Mouse (Mus musculus): ENCODE data around the gene Olfr1254.
A peak's percentile ranks its signal among the peaks of the same experiment; 100 is the strongest.

The Olfr1254 gene

GRCm38 (mm10) chr2:89793519-89793918 lies at the start of gene Olfr1254:
Gene Olfr1254 (minus strand): TSS chr2:89793619.
- no peak for DNase-seq (ENCODE audit: low read depth, low spot score)

GRCm38 (mm10) chr2:89841455-89841854 lies 48.0 kb upstream of the Olfr1254 start, which contains the start of gene Olfr1256:
Gene Olfr1256 (minus strand): TSS chr2:89841555.
- DNase-seq (ENCODE audit: low read depth, low spot score), result no peak

- no peak for DNase-seq (ENCODE audit: low read depth, low spot score)
Measured at GRCm38 (mm10) chr2:89820216-89820615, 26.8 kb upstream of the Olfr1254 start.

- no peak for DNase-seq (ENCODE audit: low read depth, low spot score)
Measured at GRCm38 (mm10) chr2:89811751-89812150, 18.3 kb upstream of the Olfr1254 start, which contains the start of gene Olfr1255. Gene Olfr1255 (plus strand): TSS chr2:89812051.

GRCm38 (mm10) chr2:89810751-89811150 lies 17.3 kb upstream of the Olfr1254 start:
- no peak for DNase-seq (ENCODE audit: low read depth, low spot score)

- peak; percentile 5 for DNase-seq (ENCODE audit: low read depth, low spot score)
Measured at GRCm38 (mm10) chr2:89799583-89799982, 6.2 kb upstream of the Olfr1254 start.

- no peak for DNase-seq (ENCODE audit: low read depth, low spot score)
Measured at GRCm38 (mm10) chr2:89756990-89757389, 36.4 kb downstream of the Olfr1254 start, which contains the start of gene Olfr1253. Gene Olfr1253 (minus strand): TSS chr2:89757090.

All from brain, adult 2 months (tissue).